9 mouse cellular contexts compared by ENCODE assay signal in the genomic region with DNA sequence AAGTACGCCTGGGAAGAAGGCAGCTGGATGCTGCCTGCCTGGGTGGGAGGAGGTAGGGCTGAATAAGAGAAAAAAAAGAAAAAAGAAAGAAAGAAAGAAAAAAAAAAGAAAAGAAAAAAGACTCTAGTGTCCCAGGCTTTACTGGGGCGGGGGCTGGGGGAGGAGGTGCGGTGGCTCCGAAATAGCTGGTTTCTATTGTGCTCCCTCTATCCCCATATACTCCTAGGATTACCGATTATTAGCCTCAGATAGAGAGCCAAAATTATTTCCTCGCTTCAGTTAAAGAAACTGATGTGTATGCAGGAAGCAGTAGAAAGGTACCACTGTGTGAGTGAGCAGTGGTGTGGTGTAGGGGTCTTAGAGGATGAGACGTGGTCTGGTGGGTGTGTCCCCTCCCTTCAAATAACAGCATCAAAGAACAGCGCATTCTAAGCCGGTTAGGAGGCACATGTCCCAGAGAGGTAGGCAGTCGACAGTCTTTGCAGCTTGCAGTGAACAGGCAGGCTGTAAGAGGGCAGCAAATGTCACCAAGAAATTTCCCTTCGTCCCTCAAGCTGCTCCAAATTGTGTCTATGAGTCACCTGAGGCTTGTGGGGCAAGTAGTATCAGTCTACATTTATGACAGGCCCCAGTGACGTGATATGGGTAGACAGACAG. TPM values are rescaled to one million over a fixed set of nuclear protein-coding genes. Genes with fewer than 3 reads are reported as not detected.
A peak's percentile ranks its signal among the peaks of the same experiment; 100 is the strongest.
DNase-seq lines count a peak whose midpoint lies in the region; ATAC-seq and TF ChIP-seq lines count a peak whose summit lies in the region.
"Had no signal": no experiment of that assay in that cellular context is flagged by ENCODE, and none has a peak within 500 bp of the region (broad histone marks: within the 10 kb centered on the region; RNA-seq: fewer than 3 reads in every experiment).

No protein-coding gene starts in this region.

- peak overlapping the region; percentile 50; the same call in 1 of the 2 replicates for H3K27ac ChIP-seq in kidney, embryonic 16.5 days (ENCODE audit: low read length)
- H3K27ac ChIP-seq in hindbrain, postnatal 0 days, result peak overlapping the region; percentile 82
- peak overlapping the region; percentile 87 for H3K27ac ChIP-seq in neural tube, embryonic 12.5 days

- DNase-seq in kidney, adult 11 months, result no peak
- peak; percentile 63 to 66 for DNase-seq in cerebellum, postnatal 14 days
- peak; percentile 54 for DNase-seq in hindbrain, postnatal 0 days (ENCODE audit: low spot score)
- no peak for DNase-seq in thymus, postnatal 4 days
- DNase-seq in layer of hippocampus, adult 11-12 months (ENCODE audit: low spot score), result no peak

- peaks cover 27% of the 10 kb centered on the region for H3K27me3 ChIP-seq in kidney, embryonic 16.5 days (ENCODE audit: insufficient read depth, low read length)
- no peaks in the 10 kb centered on the region for H3K27me3 ChIP-seq in hindbrain, postnatal 0 days (ENCODE audit: insufficient read depth, low read length)
- 0 out of 2 replicates have a peak, but pooled peaks cover 4% of the 10 kb centered on the region for H3K27me3 ChIP-seq in neural tube, embryonic 12.5 days (replicated peaks)

- H3K4me3 ChIP-seq in kidney, embryonic 16.5 days (ENCODE audit: low read length), result peak overlapping the region; percentile 63
- peak overlapping the region; percentile 68 for H3K4me3 ChIP-seq in hindbrain, postnatal 0 days (ENCODE audit: low read length)
- peak overlapping the region; percentile 70 for H3K4me3 ChIP-seq in neural tube, embryonic 12.5 days

- peaks cover 27% of the 10 kb centered on the region for H3K4me1 ChIP-seq in kidney, embryonic 16.5 days (ENCODE audit: insufficient read depth, low read length)
- H3K4me1 ChIP-seq in hindbrain, postnatal 0 days (ENCODE audit: insufficient read depth, low read length), result peaks cover 4% of the 10 kb centered on the region; the same call in 1 of the 2 replicates
- peaks cover 49% of the 10 kb centered on the region for H3K4me1 ChIP-seq in neural tube, embryonic 12.5 days

- H3K36me3 ChIP-seq in kidney, embryonic 16.5 days (ENCODE audit: insufficient read depth, low read length), result no peaks in the 10 kb centered on the region
- no peaks in the 10 kb centered on the region; the same call in 1 of the 2 replicates for H3K36me3 ChIP-seq in hindbrain, postnatal 0 days (ENCODE audit: insufficient read depth, low read length)
- peaks cover 8% of the 10 kb centered on the region for H3K36me3 ChIP-seq in neural tube, embryonic 12.5 days

- no peaks in the 10 kb centered on the region for H3K9me3 ChIP-seq in kidney, embryonic 16.5 days (ENCODE audit: low read length)
- H3K9me3 ChIP-seq in hindbrain, postnatal 0 days (ENCODE audit: low read length), result no peaks in the 10 kb centered on the region
- no peaks in the 10 kb centered on the region for H3K9me3 ChIP-seq in neural tube, embryonic 12.5 days

- peak; percentile 20; the same call in 1 of the 2 replicates for ATAC-seq in kidney, embryonic 16.5 days (ENCODE audit: low FRiP score, low TSS enrichment)
- no peak; the same call in 1 of the 2 replicates for ATAC-seq in hindbrain, postnatal 0 days
- peak; percentile 42 for ATAC-seq in neural tube, embryonic 12.5 days (ENCODE audit: low FRiP score, low read depth)
- ATAC-seq in monocyte, adult 5-6 weeks (replicated peaks; ENCODE audit: insufficient number of reproducible peaks, low FRiP score, low TSS enrichment, poor library complexity, severe bottlenecking), result no peak

- H3K9ac ChIP-seq in kidney, embryonic 16.5 days (replicated peaks; ENCODE audit: low read length), result peak overlapping the region; percentile 75
- H3K9ac ChIP-seq in hindbrain, postnatal 0 days (replicated peaks; ENCODE audit: low read length), result peak overlapping the region; percentile 76
- H3K9ac ChIP-seq in neural tube, embryonic 12.5 days, result 0 out of 2 replicates have a peak overlapping the region, but pooled peaks have one; percentile 3

- WGBS in kidney, embryonic 16.5 days, result 7% methylated on average over 12 of the region's 12 CpGs
- WGBS in hindbrain, postnatal 0 days, result 5% methylated on average over 12 of the region's 12 CpGs
- 3% methylated on average over 12 of the region's 12 CpGs for WGBS in neural tube, embryonic 12.5 days

- peak overlapping the region; percentile 96 for H3K4me2 ChIP-seq in kidney, embryonic 16.5 days (replicated peaks; ENCODE audit: low read depth, low read length)
- peak overlapping the region; percentile 79 for H3K4me2 ChIP-seq in hindbrain, postnatal 0 days (ENCODE audit: low read depth, low read length)
- peak overlapping the region; percentile 83 for H3K4me2 ChIP-seq in neural tube, embryonic 12.5 days (replicated peaks)

- peak; percentile 52 for TF ChIP-seq CTCF in hindbrain, postnatal 0 days (IDR thresholded peaks at IDR 0.05; ENCODE audit: low read depth)

RNA-seq across cellular contexts. Expression of gene Mpp3, which starts 0.8 kb away (rescaled TPM):
- 7.2 and 9.0 TPM in 2 replicates for polyA plus RNA-seq in kidney, embryonic 16.5 days (2015; fragmentation: Nextera tagmentation; extraction: Ambion mirVana)
- total RNA-seq in hindbrain, postnatal 0 days (2014; rRNA removed), result 73.5 and 81.3 TPM in 2 replicates
- polyA plus RNA-seq in hindbrain, postnatal 0 days (2015; fragmentation: Nextera tagmentation; extraction: Ambion mirVana), result 53.8 and 54.1 TPM in 2 replicates
- 45.2 and 47.2 TPM in 2 replicates for polyA plus RNA-seq in neural tube, embryonic 12.5 days (2016; fragmentation: Nextera tagmentation; extraction: Ambion mirVana)
- total RNA-seq in monocyte, adult 5-6 weeks (2017), result not detected in 3 replicates

RNA-seq across cellular contexts. Expression of gene Cd300lg, which starts 13.8 kb away (rescaled TPM):
- polyA plus RNA-seq in kidney, embryonic 16.5 days (2015; fragmentation: Nextera tagmentation; extraction: Ambion mirVana), result 1.3 and 1.8 TPM in 2 replicates
- 0.05 and 0.29 TPM in 2 replicates for total RNA-seq in hindbrain, postnatal 0 days (2014; rRNA removed)
- polyA plus RNA-seq in hindbrain, postnatal 0 days (2015; fragmentation: Nextera tagmentation; extraction: Ambion mirVana), result 0.19 and 0.40 TPM in 2 replicates
- 0.46 and 0.49 TPM in 2 replicates for polyA plus RNA-seq in neural tube, embryonic 12.5 days (2016; fragmentation: Nextera tagmentation; extraction: Ambion mirVana)
- total RNA-seq in monocyte, adult 5-6 weeks (2017), result 2.0 to 8.0 TPM (median 3.3 TPM) in 3 replicates

RNA-seq across cellular contexts. Expression of gene Dusp3, which starts 40.7 kb away (rescaled TPM):
- polyA plus RNA-seq in kidney, embryonic 16.5 days (2015; fragmentation: Nextera tagmentation; extraction: Ambion mirVana), result 39.6 and 39.7 TPM in 2 replicates
- total RNA-seq in hindbrain, postnatal 0 days (2014; rRNA removed), result 52.0 and 80.7 TPM in 2 replicates
- polyA plus RNA-seq in hindbrain, postnatal 0 days (2015; fragmentation: Nextera tagmentation; extraction: Ambion mirVana), result 44.7 and 45.2 TPM in 2 replicates
- polyA plus RNA-seq in neural tube, embryonic 12.5 days (2016; fragmentation: Nextera tagmentation; extraction: Ambion mirVana), result 13.0 and 15.6 TPM in 2 replicates
- total RNA-seq in monocyte, adult 5-6 weeks (2017), result 32.4 to 36.2 TPM (median 35.3 TPM) in 3 replicates

RNA-seq across cellular contexts. Expression of gene Cfap97d1, which starts 43.4 kb away (rescaled TPM):
- polyA plus RNA-seq in kidney, embryonic 16.5 days (2015; fragmentation: Nextera tagmentation; extraction: Ambion mirVana), result not detected in 2 replicates
- not detected in 2 replicates for total RNA-seq in hindbrain, postnatal 0 days (2014; rRNA removed)
- polyA plus RNA-seq in hindbrain, postnatal 0 days (2015; fragmentation: Nextera tagmentation; extraction: Ambion mirVana), result not detected in 2 replicates
- not detected in 2 replicates for polyA plus RNA-seq in neural tube, embryonic 12.5 days (2016; fragmentation: Nextera tagmentation; extraction: Ambion mirVana)
- total RNA-seq in monocyte, adult 5-6 weeks (2017), result 2.4 TPM in 1 of 3 replicates, not detected in the others
- polyA plus RNA-seq: spleen, adult 2 months had no signal

Comparison
In these comparisons a context has a peak if more than half of its experiments do, and no peak if none do; other contexts are left out.
1. ATAC-seq: peak in kidney, embryonic 16.5 days (single experiment) and neural tube, embryonic 12.5 days (single experiment); none in hindbrain, postnatal 0 days (single experiment) and monocyte, adult 5-6 weeks (single experiment).
2. H3K9ac ChIP-seq: peak in every context shown above with its lines; median percentile 76 in hindbrain, postnatal 0 days; 75 in kidney, embryonic 16.5 days; 3 in neural tube, embryonic 12.5 days.
3. DNase-seq: peak in cerebellum, postnatal 14 days (2 of 2) and hindbrain, postnatal 0 days (single experiment); none in kidney, adult 11 months (single experiment), thymus, postnatal 4 days (single experiment) and layer of hippocampus, adult 11-12 months (single experiment).
4. Peak in every context shown above with its lines, with median percentiles within 50 percentile points of each other: H3K27ac ChIP-seq, H3K4me2 ChIP-seq and H3K4me3 ChIP-seq.